Mouse (Mus musculus): ENCODE data around the gene Apba1. TPM values are rescaled to one million over a fixed set of nuclear protein-coding genes. Genes with fewer than 3 reads are reported as not detected.

The Apba1 gene
- total RNA-seq (2021), result 1 to 10 TPM in 1 of 2 experiments, under 1 TPM in 1; 0.74 to 1.7 TPM
- long read RNA-seq, experiment 1, result 0 reads
- long read RNA-seq, experiment 2, partial matches to known transcripts, result 0 of 1 reads
- long read RNA-seq, experiment 2, other reads (novel, unspliced or antisense), result 1 of 1 reads

GRCm38 (mm10) chr19:23758554-23759321 lies at the start of gene Apba1:
Gene Apba1 (plus strand): TSS chr19:23758887.
- H3K4me3 ChIP-seq, result peak within 1 kb of the TSS; percentile 89
- intact Hi-C loops (cut with DNase I), result loop anchor here (2.0 to 10.0 kb wide), 2 partner anchors 72 to 206 kb away; partner anchors contain the start of gene Ptar1
- DNase-seq, result peak; percentile 85
- TF ChIP-seq CTCF (IDR thresholded peaks at IDR 0.05), result peak; percentile 48
- peak within 1 kb of the TSS; percentile 92 for H3K27ac ChIP-seq

GRCm38 (mm10) chr19:23746506-23746905 lies 12.2 kb upstream of the Apba1 start:
- no peak overlapping the region for H3K4me3 ChIP-seq
- intact Hi-C loops (cut with DNase I), result no loop called here
- DNase-seq, result no peak
- TF ChIP-seq CTCF (IDR thresholded peaks at IDR 0.05), result no peak
- H3K27ac ChIP-seq, result no peak overlapping the region

DNA sequence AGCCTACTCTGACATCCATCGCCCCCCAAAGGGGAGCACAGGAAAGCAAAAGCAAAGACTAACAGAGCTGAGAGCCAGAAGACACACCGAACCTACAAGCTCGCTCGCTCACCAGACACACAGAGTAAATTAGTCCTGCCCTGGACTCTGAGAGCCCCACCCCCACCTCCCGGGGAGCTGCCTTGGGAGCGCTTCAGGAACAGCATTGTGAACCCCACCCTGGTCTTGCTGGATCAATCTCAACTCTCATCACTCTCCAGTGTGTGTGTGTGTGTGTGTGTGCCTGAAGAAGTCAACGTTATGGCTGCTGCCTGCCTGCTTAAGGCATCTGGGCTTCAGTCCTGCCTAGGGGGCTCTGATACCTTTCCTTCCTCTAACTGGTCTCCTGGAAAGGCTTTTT lies 1.7 kb upstream of the Apba1 start:
- no peak for TF ChIP-seq CTCF (IDR thresholded peaks at IDR 0.05)
- no peak overlapping the region for H3K27ac ChIP-seq
- DNase-seq, result peak; percentile 43
- intact Hi-C loops (cut with DNase I), result loop anchor here (10.0 kb wide), 1 partner anchor 208 kb away; no protein-coding TSS in a partner anchor
- 0 out of 2 replicates have a peak overlapping the region, but pooled peaks have one; percentile 15 for H3K4me3 ChIP-seq

GRCm38 (mm10) chr19:23757961-23758553 lies 630 bp upstream of the Apba1 start:
- H3K27ac ChIP-seq, result peak overlapping the region; percentile 92
- peak; percentile 96 for DNase-seq
- TF ChIP-seq CTCF (IDR thresholded peaks at IDR 0.05), result no peak; the same call in 1 of the 2 replicates
- H3K4me3 ChIP-seq, result peak overlapping the region; percentile 89
- intact Hi-C loops (cut with DNase I), result loop anchor here (2.0 to 10.0 kb wide), 2 partner anchors 71 to 207 kb away; partner anchors contain the start of gene Ptar1

DNA sequence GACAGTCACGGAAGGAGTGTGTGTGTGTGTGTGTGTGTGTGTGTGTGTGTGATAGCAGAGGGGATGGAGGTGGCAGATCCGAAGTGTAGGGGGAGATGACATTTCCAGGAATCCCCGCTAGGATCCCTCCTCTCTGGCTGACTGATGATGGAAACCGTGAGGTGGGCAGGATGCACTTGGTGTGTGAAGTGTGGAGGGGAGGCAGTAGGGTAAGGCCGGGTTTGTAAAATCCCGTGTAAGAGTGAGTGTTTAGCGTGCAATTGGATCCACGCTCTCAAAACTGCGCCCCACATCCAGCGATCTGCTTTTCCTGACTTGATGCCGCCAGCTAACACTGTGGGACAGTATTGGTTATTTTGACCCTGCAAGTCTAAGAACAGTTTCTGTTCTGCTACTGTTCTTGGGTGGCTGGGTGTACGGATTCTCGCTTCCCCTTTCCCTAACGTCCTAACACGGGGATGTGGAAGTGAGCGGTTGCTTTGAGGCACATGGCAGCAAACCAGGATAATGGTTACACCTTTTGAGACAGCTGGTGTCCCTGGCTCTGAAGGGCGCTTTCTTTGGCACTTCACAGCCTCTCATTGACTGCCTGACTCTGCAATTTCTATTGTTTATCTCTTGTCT lies 747 bp downstream of the Apba1 start:
- peak overlapping the region; percentile 89 for H3K4me3 ChIP-seq
- peak overlapping the region; percentile 92 for H3K27ac ChIP-seq
- intact Hi-C loops (cut with DNase I), result loop anchor here (2.0 to 10.0 kb wide), 2 partner anchors 73 to 205 kb away; partner anchors contain the start of gene Ptar1
- no peak for DNase-seq
- no peak for TF ChIP-seq CTCF (IDR thresholded peaks at IDR 0.05)

DNA sequence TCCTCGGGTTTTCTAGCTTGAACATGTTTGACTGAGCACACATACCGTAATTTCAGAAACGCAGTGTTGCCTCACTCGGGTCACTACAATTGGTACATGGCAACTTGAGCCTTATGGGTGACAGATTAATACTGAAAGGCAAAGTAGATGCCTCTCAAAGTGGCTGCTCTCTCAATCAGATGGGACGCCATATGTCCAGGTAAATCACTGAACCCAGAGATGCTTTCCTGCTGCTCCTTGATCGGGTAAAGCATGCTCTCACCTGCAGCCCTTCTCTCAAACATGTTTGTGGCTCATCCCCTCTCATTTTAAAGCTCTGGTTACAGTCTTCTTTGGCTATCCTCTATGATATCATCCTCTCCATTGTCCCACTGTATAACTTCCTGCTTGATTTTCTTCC lies 4.7 kb downstream of the Apba1 start:
- Histone ChIP-seq H3K27ac (no peak overlapping the region), H3K4me3 (no peak overlapping the region)
- no peak for TF ChIP-seq CTCF (IDR thresholded peaks at IDR 0.05)
- no peak for DNase-seq
- intact Hi-C loops (cut with DNase I), result no loop called here

GRCm38 (mm10) chr19:23764051-23764450 lies 5.4 kb downstream of the Apba1 start:
- no peak for TF ChIP-seq CTCF (IDR thresholded peaks at IDR 0.05)
- intact Hi-C loops (cut with DNase I), result no loop called here

GRCm38 (mm10) chr19:23768864-23769263 lies 10.2 kb downstream of the Apba1 start:
- Histone ChIP-seq H3K4me3 (no peak overlapping the region), H3K27ac (no peak overlapping the region)
- DNase-seq, result no peak
- intact Hi-C loops (cut with DNase I), result no loop called here
- TF ChIP-seq CTCF (IDR thresholded peaks at IDR 0.05), result no peak

More at GRCm38 (mm10) chr19:23764051-23764450, 5.4 kb downstream of the Apba1 start:
- no peak overlapping the region for H3K4me3 ChIP-seq
- no peak for DNase-seq
- no peak overlapping the region for H3K27ac ChIP-seq

- intact Hi-C loops (cut with DNase I), result no loop called here
- TF ChIP-seq CTCF (IDR thresholded peaks at IDR 0.05), result no peak
- DNase-seq, result no peak
- Histone ChIP-seq H3K27ac (no peak overlapping the region), H3K4me3 (no peak overlapping the region)
Observed at GRCm38 (mm10) chr19:23770494-23771423, 12.1 kb downstream of the Apba1 start.

DNA sequence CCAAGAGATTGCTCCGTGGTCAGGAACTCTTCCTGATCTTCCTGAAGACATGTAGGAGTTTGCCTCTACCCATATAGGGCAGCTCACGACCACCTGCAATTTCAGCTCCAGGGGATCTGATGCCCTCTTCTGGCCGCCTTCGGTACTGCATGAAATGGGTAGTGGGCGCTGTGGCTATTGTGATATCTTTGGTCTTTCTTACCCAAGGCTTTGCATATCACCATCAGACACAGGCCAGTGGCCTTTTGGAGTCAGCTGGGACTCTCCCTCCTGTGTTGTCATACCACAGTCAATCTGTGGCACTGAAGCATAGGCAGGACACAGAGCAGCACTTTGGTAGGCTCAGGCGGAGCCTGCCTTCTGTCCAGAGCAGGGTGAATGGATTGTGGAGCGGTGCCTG lies 13.3 kb downstream of the Apba1 start:
- peak; percentile 44 for TF ChIP-seq CTCF (IDR thresholded peaks at IDR 0.05)
- no peak overlapping the region for H3K27ac ChIP-seq
- DNase-seq, result no peak
- intact Hi-C loops (cut with DNase I), result no loop called here
- no peak overlapping the region for H3K4me3 ChIP-seq

- no peak for TF ChIP-seq CTCF (IDR thresholded peaks at IDR 0.05)
- no peak for DNase-seq
- intact Hi-C loops (cut with DNase I), result no loop called here
- Histone ChIP-seq H3K4me3 (no peak overlapping the region), H3K27ac (no peak overlapping the region)
Observed at GRCm38 (mm10) chr19:23775356-23775755, 16.7 kb downstream of the Apba1 start.

- DNase-seq, result no peak
- TF ChIP-seq CTCF (IDR thresholded peaks at IDR 0.05), result no peak
- intact Hi-C loops (cut with DNase I), result no loop called here
- H3K4me3 ChIP-seq, result no peak overlapping the region
- no peak overlapping the region for H3K27ac ChIP-seq
Observed at GRCm38 (mm10) chr19:23779130-23779529, 20.4 kb downstream of the Apba1 start.

All from gastrocnemius, adult 2 months (tissue).